Mouse (Mus musculus): Measurements from ENCODE around the gene Ugt1a6b.

GRCm38 (mm10) chr1:88055088-88055487, 48.0 kb upstream of the Ugt1a6b start, which contains the start of gene Ugt1a10:
- TF ChIP-seq POLR2A (IDR thresholded peaks at IDR 0.05; ENCODE audit: insufficient read depth, low read depth, low read length) = no peak
- TF ChIP-seq CTCF (IDR thresholded peaks at IDR 0.05; ENCODE audit: insufficient read depth, low read depth, low read length) = no peak

Data from olfactory bulb, adult 2 months (tissue).